Mouse (Mus musculus): ENCODE results near the gene Gcgr. TPM values are rescaled to one million over a fixed set of nuclear protein-coding genes. Genes with fewer than 3 reads are reported as not detected.

Gcgr gene
- polyA plus RNA-seq, 1 experiment, result not detected

GRCm38 (mm10) chr11:120577211-120578023, 46.9 kb downstream of the Gcgr start:
- no peak overlapping the region for H3K4me3 ChIP-seq (ENCODE audit: insufficient read depth, poor library complexity, severe bottlenecking)
- H3ac ChIP-seq (ENCODE audit: control insufficient read depth, insufficient read length, low read depth), result no peak overlapping the region
- H3K36me3 ChIP-seq (ENCODE audit: control insufficient read depth, insufficient read depth), result peaks cover 42% of the 10 kb centered on the region
- no peak for TF ChIP-seq CTCF (IDR thresholded peaks at IDR 0.05; ENCODE audit: control insufficient read depth, insufficient read depth, insufficient read length)
- TF ChIP-seq MYOG (IDR thresholded peaks at IDR 0.05; ENCODE audit: control insufficient read depth, extremely low read depth, insufficient read length), result no peak
- TF ChIP-seq FOSL1 (IDR thresholded peaks at IDR 0.05; ENCODE audit: insufficient read depth, low read length, poor library complexity, severe bottlenecking), result no peak
- no peak for TF ChIP-seq CEBPB (IDR thresholded peaks at IDR 0.05; ENCODE audit: low read depth)
- TF ChIP-seq USF1 (IDR thresholded peaks at IDR 0.05; ENCODE audit: low read depth), result no peak
- no peak for TF ChIP-seq MYOD1 (IDR thresholded peaks at IDR 0.05; ENCODE audit: control insufficient read depth, insufficient read length, low read depth)
- H3K79me2 ChIP-seq (ENCODE audit: control insufficient read depth, insufficient read depth), result peaks cover 64% of the 10 kb centered on the region
- peaks cover 28% of the 10 kb centered on the region for H3K79me3 ChIP-seq (ENCODE audit: low read depth)
- H3K27me3 ChIP-seq (ENCODE audit: control insufficient read depth, insufficient read depth, insufficient read length), result no peaks in the 10 kb centered on the region

GRCm38 (mm10) chr11:120578024-120578693, 47.7 kb downstream of the Gcgr start:
- H3K27me3 ChIP-seq (ENCODE audit: control insufficient read depth, insufficient read depth, insufficient read length), result no peaks in the 10 kb centered on the region
- peaks cover 47% of the 10 kb centered on the region for H3K36me3 ChIP-seq (ENCODE audit: control insufficient read depth, insufficient read depth)
- no peak overlapping the region for H3ac ChIP-seq (ENCODE audit: control insufficient read depth, insufficient read length, low read depth)
- no peak overlapping the region for H3K4me3 ChIP-seq (ENCODE audit: insufficient read depth, poor library complexity, severe bottlenecking)
- H3K79me2 ChIP-seq (ENCODE audit: control insufficient read depth, insufficient read depth), result peaks cover 61% of the 10 kb centered on the region
- peaks cover 28% of the 10 kb centered on the region for H3K79me3 ChIP-seq (ENCODE audit: low read depth)
- TF ChIP-seq CTCF (IDR thresholded peaks at IDR 0.05; ENCODE audit: control insufficient read depth, insufficient read depth, insufficient read length), result no peak
- no peak for TF ChIP-seq FOSL1 (IDR thresholded peaks at IDR 0.05; ENCODE audit: insufficient read depth, low read length, poor library complexity, severe bottlenecking)
- TF ChIP-seq MAX (IDR thresholded peaks at IDR 0.05), result no peak
- TF ChIP-seq CEBPB (IDR thresholded peaks at IDR 0.05; ENCODE audit: low read depth), result no peak
- no peak for TF ChIP-seq MYOD1 (IDR thresholded peaks at IDR 0.05; ENCODE audit: control insufficient read depth, insufficient read length, low read depth)

GRCm38 (mm10) chr11:120578694-120579243, 48.3 kb downstream of the Gcgr start:
- peaks cover 53% of the 10 kb centered on the region for H3K36me3 ChIP-seq (ENCODE audit: control insufficient read depth, insufficient read depth)
- TF ChIP-seq MAX (IDR thresholded peaks at IDR 0.05) (no peak), CEBPB (IDR thresholded peaks at IDR 0.05; ENCODE audit: low read depth) (no peak), MYOG (IDR thresholded peaks at IDR 0.05; ENCODE audit: control insufficient read depth, extremely low read depth, insufficient read length) (no peak), MYOD1 (IDR thresholded peaks at IDR 0.05; ENCODE audit: control insufficient read depth, insufficient read length, low read depth) (no peak), CTCF (IDR thresholded peaks at IDR 0.05; ENCODE audit: control insufficient read depth, insufficient read depth, insufficient read length) (no peak), FOSL1 (IDR thresholded peaks at IDR 0.05; ENCODE audit: insufficient read depth, low read length, poor library complexity, severe bottlenecking) (no peak), USF1 (IDR thresholded peaks at IDR 0.05; ENCODE audit: low read depth) (no peak)
- H3K27me3 ChIP-seq (ENCODE audit: control insufficient read depth, insufficient read depth, insufficient read length), result no peaks in the 10 kb centered on the region
- H3K79me2 ChIP-seq (ENCODE audit: control insufficient read depth, insufficient read depth), result peaks cover 56% of the 10 kb centered on the region
- no peak overlapping the region for H3K4me3 ChIP-seq (ENCODE audit: insufficient read depth, poor library complexity, severe bottlenecking)
- peaks cover 28% of the 10 kb centered on the region for H3K79me3 ChIP-seq (ENCODE audit: low read depth)
- H3ac ChIP-seq (ENCODE audit: control insufficient read depth, insufficient read length, low read depth), result no peak overlapping the region

- H3K79me3 ChIP-seq (ENCODE audit: low read depth), result peaks cover 24% of the 10 kb centered on the region
- H3K4me3 ChIP-seq (ENCODE audit: insufficient read depth, poor library complexity, severe bottlenecking), result peak overlapping the region; percentile 97
- H3K79me2 ChIP-seq (ENCODE audit: control insufficient read depth, insufficient read depth), result peaks cover 49% of the 10 kb centered on the region
- H3ac ChIP-seq (ENCODE audit: control insufficient read depth, insufficient read length, low read depth), result peak overlapping the region; percentile 55
- H3K27me3 ChIP-seq (ENCODE audit: control insufficient read depth, insufficient read depth, insufficient read length), result no peaks in the 10 kb centered on the region
- H3K36me3 ChIP-seq (ENCODE audit: control insufficient read depth, insufficient read depth), result peaks cover 61% of the 10 kb centered on the region
- TF ChIP-seq USF1 (IDR thresholded peaks at IDR 0.05; ENCODE audit: low read depth) (no peak), CEBPB (IDR thresholded peaks at IDR 0.05; ENCODE audit: low read depth) (no peak), MAX (IDR thresholded peaks at IDR 0.05) (no peak), FOSL1 (IDR thresholded peaks at IDR 0.05; ENCODE audit: insufficient read depth, low read length, poor library complexity, severe bottlenecking) (no peak), CTCF (IDR thresholded peaks at IDR 0.05; ENCODE audit: control insufficient read depth, insufficient read depth, insufficient read length) (peak; percentile 48)
Measured at GRCm38 (mm10) chr11:120579316-120580107, 49.0 kb downstream of the Gcgr start.

GRCm38 (mm10) chr11:120580190-120580589, 49.7 kb downstream of the Gcgr start:
- Histone ChIP-seq H3K36me3 (ENCODE audit: control insufficient read depth, insufficient read depth) (peaks cover 65% of the 10 kb centered on the region), H3ac (ENCODE audit: control insufficient read depth, insufficient read length, low read depth) (peak overlapping the region; percentile 69), H3K27me3 (ENCODE audit: control insufficient read depth, insufficient read depth, insufficient read length) (no peaks in the 10 kb centered on the region)

More at GRCm38 (mm10) chr11:120580190-120580589, 49.7 kb downstream of the Gcgr start:
- H3K79me2 ChIP-seq (ENCODE audit: control insufficient read depth, insufficient read depth), result peaks cover 45% of the 10 kb centered on the region
- no peak for TF ChIP-seq FOSL1 (IDR thresholded peaks at IDR 0.05; ENCODE audit: insufficient read depth, low read length, poor library complexity, severe bottlenecking)
- no peak for TF ChIP-seq CTCF (IDR thresholded peaks at IDR 0.05; ENCODE audit: control insufficient read depth, insufficient read depth, insufficient read length)
- peaks cover 24% of the 10 kb centered on the region for H3K79me3 ChIP-seq (ENCODE audit: low read depth)
- H3K4me3 ChIP-seq (ENCODE audit: insufficient read depth, poor library complexity, severe bottlenecking), result peak overlapping the region; percentile 97
